Mouse (Mus musculus): ENCODE measurements around the gene Olfr18. TPM values are rescaled to one million over a fixed set of nuclear protein-coding genes. Genes with fewer than 3 reads are reported as not detected.
"Not testable (repeated sequence)": the region's sequence is repeated elsewhere in the genome, so short reads cannot be mapped to it uniquely, and the experiment has no call there.

Gene Olfr18
- not detected in 2 replicates for polyA plus RNA-seq (2015; fragmentation: Nextera tagmentation; extraction: Ambion mirVana)

DNA sequence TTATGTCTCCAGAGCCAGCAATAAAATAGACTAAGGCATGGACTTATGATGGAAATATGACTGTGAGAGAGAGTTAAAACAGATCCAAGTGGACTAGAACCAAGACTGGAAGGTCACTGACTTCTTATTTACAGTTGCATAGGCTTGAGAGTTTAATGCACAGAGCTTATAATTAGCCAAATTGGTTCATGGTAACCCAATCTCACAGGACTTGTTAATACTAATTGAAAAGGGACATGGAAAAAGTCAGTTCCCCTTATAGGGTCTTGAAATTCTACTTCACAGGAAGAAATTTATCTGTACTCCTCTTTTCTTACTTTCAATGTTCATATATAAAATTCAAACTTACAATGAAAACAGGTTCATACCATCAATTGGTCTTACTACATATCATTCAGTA is at the start of gene Olfr18:
TSS of gene Olfr18 (minus strand) at position 101 of the 400 bp plus-strand sequence.
- Histone ChIP-seq H3K27me3 (replicated peaks; ENCODE audit: control insufficient read depth, insufficient read depth, low read length) (no peaks in the 10 kb centered on the region), H3K27ac (ENCODE audit: low read length) (no peak within 1 kb of the TSS), H3K4me2 (ENCODE audit: low read length) (no peak within 1 kb of the TSS), H3K9me3 (ENCODE audit: control insufficient read depth, low read length) (no peaks in the 10 kb centered on the region), H3K4me1 (replicated peaks; ENCODE audit: control insufficient read depth, insufficient read depth, low read length) (no peaks in the 10 kb centered on the region), H3K36me3 (ENCODE audit: control insufficient read depth, insufficient read depth) (no peaks in the 10 kb centered on the region), H3K9ac (replicated peaks; ENCODE audit: low read depth, low read length) (no peak within 1 kb of the TSS), H3K4me3 (replicated peaks; ENCODE audit: low read length) (no peak within 1 kb of the TSS)
- ATAC-seq = no peak

DNA sequence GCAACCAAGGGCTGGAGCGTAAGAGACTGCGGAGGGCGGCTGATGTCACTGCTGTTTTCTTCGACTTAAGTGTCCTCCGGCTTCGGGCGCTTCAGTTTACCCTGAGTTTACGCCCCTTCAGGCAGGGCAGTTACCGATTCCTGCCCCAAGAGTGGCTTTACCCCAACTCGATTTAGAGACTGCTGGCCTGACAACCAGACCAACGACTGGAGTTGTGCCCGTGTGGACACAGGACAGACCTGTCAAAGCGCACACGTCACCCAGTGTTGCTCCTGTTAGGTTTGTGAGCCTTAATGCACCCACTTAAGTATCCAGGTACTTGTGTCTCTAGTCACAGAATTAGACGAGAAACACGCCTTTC is 49.4 kb upstream of the Olfr18 start:
- no peak for ATAC-seq

DNA sequence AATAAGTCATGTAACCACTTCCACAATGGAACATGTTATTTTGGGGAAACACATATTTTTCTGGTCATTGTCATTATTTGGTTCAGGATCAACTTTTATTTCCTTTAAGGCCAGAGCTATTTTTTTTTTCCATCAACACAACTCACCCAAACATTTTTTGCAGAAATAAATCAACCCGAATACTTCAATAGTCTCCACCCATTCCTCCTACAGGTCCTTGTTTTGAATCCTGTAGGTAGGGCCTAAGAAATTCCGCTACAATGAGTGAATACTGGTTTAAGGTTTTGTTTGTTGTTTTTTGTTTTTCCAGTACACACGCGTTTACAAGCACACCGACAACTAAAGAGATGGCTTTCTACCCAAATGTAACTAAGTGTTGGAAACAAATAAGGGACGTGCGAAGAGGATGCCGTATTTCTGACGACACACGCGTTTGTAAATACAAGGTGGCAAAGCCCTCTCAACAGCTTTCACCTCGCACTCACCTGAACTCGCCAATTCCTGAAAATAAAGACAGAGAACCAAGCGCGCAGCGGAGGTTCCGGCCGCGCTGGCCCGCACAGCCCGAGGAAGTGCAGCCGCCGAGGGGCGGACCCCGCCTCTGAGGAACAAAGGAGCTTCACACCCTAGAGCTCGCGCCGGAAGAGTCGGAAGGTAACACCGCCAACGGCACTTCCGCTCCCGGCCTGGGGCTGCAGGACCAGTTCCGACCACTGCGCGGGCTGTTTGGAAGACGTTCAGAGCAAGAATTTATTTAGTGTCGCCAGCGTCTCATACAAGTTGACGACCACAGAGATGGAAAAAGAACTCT is 48.8 kb upstream of the Olfr18 start, which contains the start of gene Zfp560:
TSS of gene Zfp560 (minus strand) at position 646 of the 811 bp plus-strand sequence.
- H3K36me3 ChIP-seq (ENCODE audit: control insufficient read depth, insufficient read depth) = no peaks in the 10 kb centered on the region
- H3K27me3 ChIP-seq (replicated peaks; ENCODE audit: control insufficient read depth, insufficient read depth, low read length) = no peaks in the 10 kb centered on the region
- H3K4me2 ChIP-seq (ENCODE audit: low read length) = peak within 1 kb of the TSS; percentile 88
- H3K4me3 ChIP-seq (replicated peaks; ENCODE audit: low read length) = peak within 1 kb of the TSS; percentile 65
- H3K9me3 ChIP-seq (ENCODE audit: control insufficient read depth, low read length) = no peaks in the 10 kb centered on the region
- peaks cover 10% of the 10 kb centered on the region for H3K4me1 ChIP-seq (replicated peaks; ENCODE audit: control insufficient read depth, insufficient read depth, low read length)
- WGBS = under 1% methylated on average over 40 of the region's 40 CpGs
- H3K9ac ChIP-seq (replicated peaks; ENCODE audit: low read depth, low read length) = peak within 1 kb of the TSS; percentile 74
- H3K27ac ChIP-seq (ENCODE audit: low read length) = peak within 1 kb of the TSS; percentile 81
- ATAC-seq = peak; percentile 99

More for the DNA sequence above, 49.4 kb upstream of the Olfr18 start:
- Histone ChIP-seq H3K9ac (replicated peaks; ENCODE audit: low read depth, low read length) (peak overlapping the region; percentile 74), H3K36me3 (ENCODE audit: control insufficient read depth, insufficient read depth) (no peaks in the 10 kb centered on the region), H3K9me3 (ENCODE audit: control insufficient read depth, low read length) (no peaks in the 10 kb centered on the region), H3K27me3 (replicated peaks; ENCODE audit: control insufficient read depth, insufficient read depth, low read length) (no peaks in the 10 kb centered on the region), H3K27ac (ENCODE audit: low read length) (peak overlapping the region; percentile 34; the same call in 1 of the 2 replicates), H3K4me2 (ENCODE audit: low read length) (peak overlapping the region; percentile 88), H3K4me1 (replicated peaks; ENCODE audit: control insufficient read depth, insufficient read depth, low read length) (peaks cover 10% of the 10 kb centered on the region), H3K4me3 (replicated peaks; ENCODE audit: low read length) (peak overlapping the region; percentile 65)
- WGBS = 14% methylated on average over 16 of the region's 16 CpGs

DNA sequence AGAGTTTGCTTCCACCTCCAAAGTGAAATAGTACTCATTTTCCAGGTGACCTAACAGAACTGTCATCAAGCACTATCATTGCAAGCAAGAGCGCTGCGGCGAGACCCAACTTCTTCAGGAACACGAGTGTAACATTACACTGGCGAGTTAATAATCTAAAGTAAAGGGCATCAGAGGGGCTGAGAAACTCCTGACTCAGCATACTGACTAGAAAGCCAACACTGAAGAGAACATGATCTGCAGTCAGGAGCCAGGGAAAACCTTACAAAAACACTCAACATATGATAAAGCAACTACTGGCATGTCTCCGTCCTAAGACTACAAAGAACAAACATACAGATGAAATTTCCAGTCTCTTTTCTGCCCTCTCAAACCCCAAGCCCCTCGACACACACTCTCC is 47.8 kb upstream of the Olfr18 start:
- Histone ChIP-seq H3K9me3 (ENCODE audit: control insufficient read depth, low read length) (no peaks in the 10 kb centered on the region), H3K4me1 (replicated peaks; ENCODE audit: control insufficient read depth, insufficient read depth, low read length) (peaks cover 10% of the 10 kb centered on the region), H3K27ac (ENCODE audit: low read length) (no peak overlapping the region), H3K4me3 (replicated peaks; ENCODE audit: low read length) (peak overlapping the region; percentile 26), H3K4me2 (ENCODE audit: low read length) (peak overlapping the region; percentile 88), H3K9ac (replicated peaks; ENCODE audit: low read depth, low read length) (0 out of 2 replicates have a peak overlapping the region, but pooled peaks have one; percentile 11), H3K27me3 (replicated peaks; ENCODE audit: control insufficient read depth, insufficient read depth, low read length) (no peaks in the 10 kb centered on the region), H3K36me3 (ENCODE audit: control insufficient read depth, insufficient read depth) (no peaks in the 10 kb centered on the region)
- ATAC-seq = no peak
- WGBS = 93% methylated on average over 7 of the region's 7 CpGs

DNA sequence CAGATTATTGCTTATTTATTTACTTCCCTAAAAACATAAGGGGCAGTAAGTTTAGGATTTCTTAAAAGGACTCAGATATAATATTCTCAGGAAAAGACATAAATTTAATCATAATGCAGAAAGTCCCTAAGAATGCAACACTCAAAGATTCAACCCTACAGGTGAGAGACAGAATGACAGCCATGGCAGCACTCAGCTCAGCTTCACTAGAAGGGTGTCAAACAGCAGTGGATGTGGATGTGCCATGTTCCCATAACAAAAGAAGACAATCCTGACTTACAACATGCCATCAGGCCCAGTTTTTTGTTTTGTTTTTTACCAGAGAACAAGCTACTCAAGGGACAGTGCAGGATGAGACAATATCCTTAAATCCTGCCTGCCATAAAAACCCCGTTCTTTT is 38.8 kb upstream of the Olfr18 start:
- Histone ChIP-seq H3K27ac (ENCODE audit: low read length) (no peak overlapping the region), H3K9ac (replicated peaks; ENCODE audit: low read depth, low read length) (no peak overlapping the region), H3K4me2 (ENCODE audit: low read length) (no peak overlapping the region), H3K4me1 (replicated peaks; ENCODE audit: control insufficient read depth, insufficient read depth, low read length) (no peaks in the 10 kb centered on the region), H3K4me3 (replicated peaks; ENCODE audit: low read length) (no peak overlapping the region), H3K9me3 (ENCODE audit: control insufficient read depth, low read length) (peaks cover 4% of the 10 kb centered on the region; the same call in 1 of the 2 replicates), H3K36me3 (ENCODE audit: control insufficient read depth, insufficient read depth) (no peaks in the 10 kb centered on the region), H3K27me3 (replicated peaks; ENCODE audit: control insufficient read depth, insufficient read depth, low read length) (no peaks in the 10 kb centered on the region)
- WGBS = 93% methylated on average over 1 of the region's 1 CpGs
- ATAC-seq = no peak

DNA sequence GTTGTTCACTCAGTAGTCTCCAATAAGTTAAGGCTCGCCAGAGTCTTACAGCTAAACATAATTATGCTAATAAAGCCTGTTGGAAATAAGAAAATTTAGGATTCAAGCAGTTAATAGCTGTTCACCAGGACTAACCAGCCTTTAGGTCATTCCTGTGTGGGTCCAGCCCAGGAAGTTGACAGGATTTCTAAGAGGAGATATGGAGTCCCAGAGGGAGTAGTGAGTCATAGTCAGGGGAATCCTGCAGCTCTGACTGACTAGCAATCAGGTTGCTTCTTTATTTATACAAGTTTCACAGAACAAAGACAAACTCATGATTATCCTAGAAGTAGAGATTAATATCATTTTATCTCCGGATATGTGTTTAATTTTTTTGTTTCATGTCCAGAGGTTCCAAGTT is 31.4 kb upstream of the Olfr18 start:
- Histone ChIP-seq H3K36me3 (ENCODE audit: control insufficient read depth, insufficient read depth) (peaks cover 9% of the 10 kb centered on the region; the same call in 1 of the 2 replicates), H3K9me3 (ENCODE audit: control insufficient read depth, low read length) (peaks cover 23% of the 10 kb centered on the region; the same call in 1 of the 2 replicates), H3K27me3 (replicated peaks; ENCODE audit: control insufficient read depth, insufficient read depth, low read length) (no peaks in the 10 kb centered on the region), H3K9ac (replicated peaks; ENCODE audit: low read depth, low read length) (no peak overlapping the region), H3K4me3 (replicated peaks; ENCODE audit: low read length) (no peak overlapping the region), H3K4me1 (replicated peaks; ENCODE audit: control insufficient read depth, insufficient read depth, low read length) (no peaks in the 10 kb centered on the region), H3K4me2 (ENCODE audit: low read length) (no peak overlapping the region), H3K27ac (ENCODE audit: low read length) (no peak overlapping the region)
- 94% methylated on average over 2 of the region's 2 CpGs for WGBS
- ATAC-seq = no peak

DNA sequence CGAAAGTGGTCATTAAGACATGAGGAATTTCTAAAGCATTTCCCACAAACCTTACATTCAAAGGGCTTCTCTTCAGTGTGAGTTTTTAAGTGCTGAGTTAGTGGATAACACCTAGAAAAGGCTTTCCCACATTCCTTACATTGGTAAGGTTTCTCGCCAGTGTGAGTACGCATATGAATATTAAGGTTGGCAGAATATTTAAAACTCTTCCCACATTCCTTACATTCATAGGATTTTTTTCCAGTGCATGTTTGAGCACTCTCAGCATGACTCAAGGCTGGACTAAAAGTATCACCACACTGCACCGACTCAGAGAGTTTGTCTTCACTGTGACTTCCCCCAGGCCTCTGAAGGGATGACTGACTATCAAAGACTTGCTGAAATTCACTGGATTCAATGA is 12.6 kb upstream of the Olfr18 start:
- Histone ChIP-seq H3K4me3 (replicated peaks; ENCODE audit: low read length) (no peak overlapping the region), H3K36me3 (ENCODE audit: control insufficient read depth, insufficient read depth) (peaks cover 32% of the 10 kb centered on the region), H3K27me3 (replicated peaks; ENCODE audit: control insufficient read depth, insufficient read depth, low read length) (no peaks in the 10 kb centered on the region), H3K4me2 (ENCODE audit: low read length) (no peak overlapping the region), H3K4me1 (replicated peaks; ENCODE audit: control insufficient read depth, insufficient read depth, low read length) (no peaks in the 10 kb centered on the region), H3K9me3 (ENCODE audit: control insufficient read depth, low read length) (peaks cover 4% of the 10 kb centered on the region; the same call in 1 of the 2 replicates), H3K9ac (replicated peaks; ENCODE audit: low read depth, low read length) (no peak overlapping the region), H3K27ac (ENCODE audit: low read length) (no peak overlapping the region)
- WGBS = 89% methylated on average over 4 of the region's 4 CpGs
- no peak for ATAC-seq

DNA sequence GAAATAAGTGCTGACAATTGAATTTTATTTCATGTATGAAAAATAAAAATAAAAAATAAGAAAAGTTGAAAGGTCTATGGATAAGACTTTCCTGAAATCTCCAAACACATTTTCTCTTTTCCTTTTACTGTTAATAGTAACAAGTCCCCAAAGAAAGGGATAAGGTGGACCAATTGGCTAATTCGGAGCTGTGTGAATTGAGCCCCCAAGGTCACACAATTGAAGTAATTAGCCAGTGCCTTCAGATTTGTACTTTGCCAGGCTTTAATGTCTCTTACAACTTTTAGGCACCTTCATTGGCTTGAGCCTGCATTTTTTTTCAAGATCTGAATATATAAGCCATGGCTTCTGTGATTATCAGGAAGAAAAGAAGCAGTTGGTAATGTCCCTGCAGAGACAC is 37.7 kb downstream of the Olfr18 start, which contains the start of gene Olfr873:
TSS of gene Olfr873 (plus strand) at position 301 of the 400 bp plus-strand sequence.
- Histone ChIP-seq H3K9ac (replicated peaks; ENCODE audit: low read depth, low read length) (no peak within 1 kb of the TSS), H3K4me2 (ENCODE audit: low read length) (no peak within 1 kb of the TSS), H3K27me3 (replicated peaks; ENCODE audit: control insufficient read depth, insufficient read depth, low read length) (no peaks in the 10 kb centered on the region), H3K4me1 (replicated peaks; ENCODE audit: control insufficient read depth, insufficient read depth, low read length) (no peaks in the 10 kb centered on the region), H3K27ac (ENCODE audit: low read length) (no peak within 1 kb of the TSS), H3K36me3 (ENCODE audit: control insufficient read depth, insufficient read depth) (no peaks in the 10 kb centered on the region), H3K9me3 (ENCODE audit: control insufficient read depth, low read length) (no peaks in the 10 kb centered on the region), H3K4me3 (replicated peaks; ENCODE audit: low read length) (no peak within 1 kb of the TSS)
- 82% methylated on average over 1 of the region's 1 CpGs for WGBS
- ATAC-seq = no peak

DNA sequence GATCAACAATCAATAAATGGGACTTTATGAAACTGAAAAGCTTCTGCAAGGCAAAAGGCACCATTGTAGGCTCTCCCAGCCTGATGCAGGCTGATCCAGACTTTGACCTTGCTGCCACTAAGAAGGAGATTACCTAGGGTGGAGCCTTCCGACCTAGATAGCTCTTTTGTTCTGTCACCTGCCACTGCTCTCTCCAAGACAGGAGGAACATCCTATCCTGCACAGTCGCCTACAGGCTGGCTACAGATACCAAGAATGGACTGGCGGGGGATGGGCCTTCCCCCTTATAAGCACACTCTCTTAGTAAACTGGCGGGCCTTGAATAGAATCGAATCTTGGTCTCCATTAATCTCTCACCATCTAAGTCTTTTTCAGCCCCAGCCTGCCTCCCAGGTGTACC is 40.3 kb downstream of the Olfr18 start:
- not testable (repeated sequence) for H3K9ac ChIP-seq (replicated peaks; ENCODE audit: low read depth, low read length); H3K27me3 ChIP-seq (replicated peaks; ENCODE audit: control insufficient read depth, insufficient read depth, low read length); H3K4me2 ChIP-seq (ENCODE audit: low read length); H3K9me3 ChIP-seq (ENCODE audit: control insufficient read depth, low read length); H3K4me3 ChIP-seq (replicated peaks; ENCODE audit: low read length); H3K27ac ChIP-seq (ENCODE audit: low read length); ATAC-seq; H3K4me1 ChIP-seq (replicated peaks; ENCODE audit: control insufficient read depth, insufficient read depth, low read length); H3K36me3 ChIP-seq (ENCODE audit: control insufficient read depth, insufficient read depth)
- 74% methylated on average over 5 of the region's 5 CpGs for WGBS
